Mouse (Mus musculus): ENCODE data around the gene Tstd3. TPM values are rescaled to one million over a fixed set of nuclear protein-coding genes. Genes with fewer than 3 reads are reported as not detected.
"Not testable (repeated sequence)": the region's sequence is repeated elsewhere in the genome, so short reads cannot be mapped to it uniquely, and the experiment has no call there.

Tstd3 gene
- polyA plus RNA-seq, 1 experiment, result not detected

DNA sequence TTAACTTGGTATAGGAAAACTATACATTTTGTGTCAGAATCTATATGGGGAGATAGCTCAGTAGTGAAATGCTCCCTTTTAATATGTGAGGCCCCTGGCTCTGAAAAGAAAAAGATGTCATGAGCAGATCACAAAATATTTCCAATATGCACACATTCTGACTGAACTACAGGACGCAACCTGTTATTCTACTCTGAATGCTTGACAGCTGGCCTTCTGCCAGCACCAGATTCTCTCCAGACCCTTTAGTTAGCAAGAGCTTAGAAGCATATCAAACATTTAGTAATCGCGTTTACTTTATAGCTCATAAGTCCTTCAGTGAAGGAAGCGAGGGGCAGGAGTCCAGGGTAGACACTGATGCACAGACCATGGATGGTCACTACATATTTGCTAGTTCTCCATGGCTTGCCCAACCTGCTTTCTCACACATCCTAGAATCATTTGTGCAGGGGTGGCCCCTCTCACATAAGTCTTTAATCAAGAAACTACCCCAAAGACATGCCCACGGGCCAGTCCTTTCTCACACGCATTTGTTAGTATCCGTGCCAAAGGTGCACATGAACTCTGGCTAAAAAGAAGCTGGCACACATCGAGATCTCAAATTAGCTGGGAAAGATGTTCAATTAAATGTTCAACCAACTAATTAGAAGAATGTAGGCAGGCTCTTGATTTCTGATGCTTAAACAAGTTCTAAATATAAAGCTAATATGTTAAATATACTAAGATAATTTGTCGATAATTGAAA lies 5.4 kb downstream of the Tstd3 start:
- Histone ChIP-seq H3K4me3 (ENCODE audit: insufficient read depth, low read depth, low read length) (no peak overlapping the region), H3K27ac (ENCODE audit: insufficient read depth, low read depth, low read length) (no peak overlapping the region), H3K4me1 (ENCODE audit: control insufficient read depth, insufficient read depth, low read length) (no peaks in the 10 kb centered on the region)
- no peak for TF ChIP-seq CTCF (IDR thresholded peaks at IDR 0.05; ENCODE audit: insufficient read depth, low read depth, low read length)
- no peak for TF ChIP-seq POLR2A (IDR thresholded peaks at IDR 0.05; ENCODE audit: insufficient read depth, low read depth, low read length)
- WGBS, result 42% methylated on average over 9 of the region's 9 CpGs

DNA sequence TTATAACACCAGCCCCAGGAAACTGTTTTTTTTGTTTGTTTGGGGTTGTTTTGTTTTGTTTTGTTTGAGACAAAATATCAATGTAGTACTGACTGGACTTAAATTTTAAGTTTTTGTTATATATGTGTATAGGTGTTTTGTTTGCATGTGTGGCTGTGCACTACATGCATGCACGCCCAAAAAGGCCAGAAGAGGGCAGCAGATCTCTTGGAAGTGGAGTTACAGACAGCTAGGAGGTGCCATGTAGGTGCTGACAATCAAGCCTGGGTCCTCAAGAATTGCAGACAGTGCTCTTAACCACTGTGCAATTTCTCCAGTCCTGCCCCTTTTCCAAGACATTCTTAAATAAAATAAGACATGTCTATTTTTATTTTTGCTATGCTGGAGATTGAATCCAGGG lies 8.2 kb downstream of the Tstd3 start:
- no peak overlapping the region for H3K27ac ChIP-seq (ENCODE audit: insufficient read depth, low read depth, low read length)
- no peaks in the 10 kb centered on the region for H3K4me1 ChIP-seq (ENCODE audit: control insufficient read depth, insufficient read depth, low read length)
- no peak for TF ChIP-seq POLR2A (IDR thresholded peaks at IDR 0.05; ENCODE audit: insufficient read depth, low read depth, low read length)
- no peak for TF ChIP-seq CTCF (IDR thresholded peaks at IDR 0.05; ENCODE audit: insufficient read depth, low read depth, low read length)
- H3K4me3 ChIP-seq (ENCODE audit: insufficient read depth, low read depth, low read length), result no peak overlapping the region
- WGBS, result 86% methylated on average over 1 of the region's 1 CpGs

- Histone ChIP-seq H3K27ac (ENCODE audit: insufficient read depth, low read depth, low read length) (no peak overlapping the region), H3K4me1 (ENCODE audit: control insufficient read depth, insufficient read depth, low read length) (no peaks in the 10 kb centered on the region), H3K4me3 (ENCODE audit: insufficient read depth, low read depth, low read length) (no peak overlapping the region)
- WGBS, result 53% methylated on average over 4 of the region's 4 CpGs
- TF ChIP-seq CTCF (IDR thresholded peaks at IDR 0.05; ENCODE audit: insufficient read depth, low read depth, low read length), result no peak
- no peak for TF ChIP-seq POLR2A (IDR thresholded peaks at IDR 0.05; ENCODE audit: insufficient read depth, low read depth, low read length)
Measured at GRCm38 (mm10) chr4:21755123-21755789, 11.8 kb downstream of the Tstd3 start.

- Histone ChIP-seq H3K27ac (ENCODE audit: insufficient read depth, low read depth, low read length) (no peak overlapping the region), H3K4me1 (ENCODE audit: control insufficient read depth, insufficient read depth, low read length) (no peaks in the 10 kb centered on the region), H3K4me3 (ENCODE audit: insufficient read depth, low read depth, low read length) (no peak overlapping the region)
- 83% methylated on average over 5 of the region's 5 CpGs for WGBS
- TF ChIP-seq POLR2A (IDR thresholded peaks at IDR 0.05; ENCODE audit: insufficient read depth, low read depth, low read length) (no peak), CTCF (IDR thresholded peaks at IDR 0.05; ENCODE audit: insufficient read depth, low read depth, low read length) (no peak)
Measured at GRCm38 (mm10) chr4:21745723-21746122, 21.3 kb downstream of the Tstd3 start.

- not testable (repeated sequence) for H3K27ac ChIP-seq (ENCODE audit: insufficient read depth, low read depth, low read length); H3K4me1 ChIP-seq (ENCODE audit: control insufficient read depth, insufficient read depth, low read length)
- WGBS, result 96% methylated on average over 8 of the region's 8 CpGs
Measured at GRCm38 (mm10) chr4:21744142-21744541, 22.9 kb downstream of the Tstd3 start.

GRCm38 (mm10) chr4:21739169-21739568 lies 27.8 kb downstream of the Tstd3 start:
- TF ChIP-seq POLR2A (IDR thresholded peaks at IDR 0.05; ENCODE audit: insufficient read depth, low read depth, low read length), result no peak
- TF ChIP-seq CTCF (IDR thresholded peaks at IDR 0.05; ENCODE audit: insufficient read depth, low read depth, low read length), result no peak
- Histone ChIP-seq H3K4me3 (ENCODE audit: insufficient read depth, low read depth, low read length) (no peak overlapping the region), H3K27ac (ENCODE audit: insufficient read depth, low read depth, low read length) (no peak overlapping the region), H3K4me1 (ENCODE audit: control insufficient read depth, insufficient read depth, low read length) (no peaks in the 10 kb centered on the region)
- WGBS, result 92% methylated on average over 4 of the region's 4 CpGs

More at GRCm38 (mm10) chr4:21744142-21744541, 22.9 kb downstream of the Tstd3 start:
- not testable (repeated sequence) for H3K4me3 ChIP-seq (ENCODE audit: insufficient read depth, low read depth, low read length)

- Histone ChIP-seq H3K4me3 (ENCODE audit: insufficient read depth, low read depth, low read length) (peak within 1 kb of the TSS; percentile 81), H3K4me1 (ENCODE audit: control insufficient read depth, insufficient read depth, low read length) (no peaks in the 10 kb centered on the region), H3K27ac (ENCODE audit: insufficient read depth, low read depth, low read length) (peak within 1 kb of the TSS; percentile 48; the same call in 1 of the 2 replicates)
- WGBS, result under 1% methylated on average over 37 of the region's 37 CpGs
- TF ChIP-seq POLR2A (IDR thresholded peaks at IDR 0.05; ENCODE audit: insufficient read depth, low read depth, low read length), result peak; percentile 70
- TF ChIP-seq CTCF (IDR thresholded peaks at IDR 0.05; ENCODE audit: insufficient read depth, low read depth, low read length), result 0 out of 2 replicates have a peak, but pooled peaks have one; percentile 22
Measured at GRCm38 (mm10) chr4:21727615-21728165, 39.3 kb downstream of the Tstd3 start, which contains the start of gene Ccnc. Gene Ccnc, plus strand, starts transcription at chr4:21727701.

GRCm38 (mm10) chr4:21726912-21727614 lies 39.9 kb downstream of the Tstd3 start:
- WGBS, result under 1% methylated on average over 22 of the region's 22 CpGs
- no peak for TF ChIP-seq POLR2A (IDR thresholded peaks at IDR 0.05; ENCODE audit: insufficient read depth, low read depth, low read length)
- no peak for TF ChIP-seq CTCF (IDR thresholded peaks at IDR 0.05; ENCODE audit: insufficient read depth, low read depth, low read length)
- H3K27ac ChIP-seq (ENCODE audit: insufficient read depth, low read depth, low read length), result peak overlapping the region; percentile 48; the same call in 1 of the 2 replicates

More at GRCm38 (mm10) chr4:21726912-21727614, 39.9 kb downstream of the Tstd3 start:
- H3K4me1 ChIP-seq (ENCODE audit: control insufficient read depth, insufficient read depth, low read length), result no peaks in the 10 kb centered on the region
- peak overlapping the region; percentile 81 for H3K4me3 ChIP-seq (ENCODE audit: insufficient read depth, low read depth, low read length)

Data from olfactory bulb, adult 2 months (tissue).